Mouse (Mus musculus) heart, adult 2 months (tissue): ENCODE measurements around the gene Atox1.

Experiments used
- CTCF ChIP-seq: fragments of 200-600 bp; IDR thresholded peaks from 2 replicates; pipeline ENCODE4 v1.8.1; 2022; ENCODE audit warnings: antibody characterized with exemption, mild to moderate bottlenecking, moderate library complexity
- EP300 ChIP-seq: fragments of 200-500 bp; IDR thresholded peaks from 2 replicates; pipeline ENCODE4 v1.6.1; 2011; ENCODE audit warnings: low read depth, low read length, control low read depth; ENCODE audit not compliant: insufficient read depth
- POLR2A ChIP-seq: fragments of 200-500 bp; IDR thresholded peaks from 2 replicates; pipeline ENCODE4 v1.6.1; 2011; ENCODE audit warnings: mild to moderate bottlenecking, low read depth, low read length, control low read depth; ENCODE audit not compliant: insufficient read depth

GRCm38 (mm10) chr11:55436089-55436488 is 24.9 kb downstream of the Atox1 start:
- no peak for TF ChIP-seq POLR2A
- no peak for TF ChIP-seq CTCF
- no peak for TF ChIP-seq EP300
